Mouse (Mus musculus) cortical plate, adult 2 months (tissue): ENCODE results near the gene Aar2. TPM values are rescaled to one million over a fixed set of nuclear protein-coding genes. Genes with fewer than 3 reads are reported as not detected.

Source experiments
- H3K27ac ChIP-seq: fragments of 200-500 bp; 2 replicates; pipeline ENCODE4 v1.5.1; 2012; ENCODE audit warnings: low read length, control low read depth, inconsistent platforms; ENCODE audit not compliant: insufficient read depth
- H3K4me1 ChIP-seq: fragments of 200-500 bp; 2 replicates; pipeline ENCODE4 v1.6.1; 2011; ENCODE audit warnings: low read length; ENCODE audit not compliant: control insufficient read depth, insufficient read depth
- H3K4me3 ChIP-seq: fragments of 200-500 bp; 2 replicates; pipeline ENCODE4 v1.5.1; 2011; ENCODE audit warnings: mild to moderate bottlenecking, low read length, control low read depth; ENCODE audit not compliant: insufficient read depth
- CTCF ChIP-seq: fragments of 200-500 bp; IDR thresholded peaks from 2 replicates; pipeline ENCODE4 v1.5.1; 2011; ENCODE audit warnings: mild to moderate bottlenecking, control low read depth, low read length; ENCODE audit not compliant: insufficient read depth; ENCODE audit errors: extremely low read depth
- POLR2A ChIP-seq: fragments of 200-500 bp; IDR thresholded peaks from 2 replicates; pipeline ENCODE4 v1.6.1; 2011; ENCODE audit warnings: mild to moderate bottlenecking, low read length, control low read depth; ENCODE audit not compliant: insufficient read depth; ENCODE audit errors: extremely low read depth
- polyA plus RNA-seq: library from polyadenylated mRNA; depleted of rRNA; stranded (reverse); fragments of >200 nt; gene quantifications from 2 replicates; pipeline ENCODE4 v1.2.3, GENCODE M21; 2012

Aar2 gene
- polyA plus RNA-seq, 1 experiment: 30.2 TPM

GRCm38 (mm10) chr2:156563557-156563956 is 16.2 kb downstream of the Aar2 start:
- TF ChIP-seq CTCF: no peak
- no peak for TF ChIP-seq POLR2A
- Histone ChIP-seq H3K4me1 (peaks cover 10% of the 10 kb centered on the region), H3K27ac (peak overlapping the region; percentile 53; the same call in 1 of the 2 replicates)

DNA sequence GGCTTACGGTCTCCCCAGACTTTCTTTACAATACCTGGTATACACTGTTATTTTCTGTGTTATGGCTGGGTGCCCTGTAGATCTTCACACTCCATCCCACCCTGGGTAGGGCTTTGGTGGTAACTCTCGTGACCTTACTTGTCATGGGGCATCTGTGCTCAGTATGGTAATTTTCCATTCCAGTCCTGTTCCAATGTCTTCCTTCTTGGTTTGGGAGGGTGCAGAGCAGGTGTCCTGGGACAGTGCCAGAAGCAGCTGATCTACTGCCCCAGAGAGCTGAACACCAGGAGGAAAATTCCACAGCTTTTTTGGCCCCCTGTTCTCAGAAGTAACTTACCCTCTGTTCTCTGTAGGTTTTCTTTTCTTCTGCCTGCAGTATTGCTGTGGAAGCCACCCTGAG is 19.1 kb downstream of the Aar2 start:
- TF ChIP-seq POLR2A (no peak), CTCF (no peak)
- Histone ChIP-seq H3K27ac (no peak overlapping the region), H3K4me3 (no peak overlapping the region)

More at GRCm38 (mm10) chr2:156563557-156563956, 16.2 kb downstream of the Aar2 start:
- H3K4me3 ChIP-seq: no peak overlapping the region

GRCm38 (mm10) chr2:156568647-156569046 is 21.3 kb downstream of the Aar2 start:
- H3K27ac ChIP-seq: no peak overlapping the region
- H3K4me1 ChIP-seq: peaks cover 6% of the 10 kb centered on the region; the same call in 1 of the 2 replicates
- H3K4me3 ChIP-seq: no peak overlapping the region
- no peak for TF ChIP-seq CTCF
- TF ChIP-seq POLR2A: no peak

More for the DNA sequence above, 19.1 kb downstream of the Aar2 start:
- H3K4me1 ChIP-seq: peaks cover 10% of the 10 kb centered on the region

GRCm38 (mm10) chr2:156569261-156569660 is 21.9 kb downstream of the Aar2 start:
- Histone ChIP-seq H3K27ac (no peak overlapping the region), H3K4me3 (no peak overlapping the region), H3K4me1 (peaks cover 2% of the 10 kb centered on the region; the same call in 1 of the 2 replicates)
- TF ChIP-seq POLR2A: no peak
- no peak for TF ChIP-seq CTCF

GRCm38 (mm10) chr2:156571521-156571920 is 24.1 kb downstream of the Aar2 start:
- Histone ChIP-seq H3K4me3 (no peak overlapping the region), H3K27ac (no peak overlapping the region), H3K4me1 (no peaks in the 10 kb centered on the region; the same call in 1 of the 2 replicates)
- no peak for TF ChIP-seq POLR2A
- no peak for TF ChIP-seq CTCF

- Histone ChIP-seq H3K4me3 (no peak overlapping the region), H3K27ac (no peak overlapping the region), H3K4me1 (peaks cover 9% of the 10 kb centered on the region)
- TF ChIP-seq CTCF (no peak), POLR2A (no peak)
Measured at GRCm38 (mm10) chr2:156576850-156577587, 29.6 kb downstream of the Aar2 start.

DNA sequence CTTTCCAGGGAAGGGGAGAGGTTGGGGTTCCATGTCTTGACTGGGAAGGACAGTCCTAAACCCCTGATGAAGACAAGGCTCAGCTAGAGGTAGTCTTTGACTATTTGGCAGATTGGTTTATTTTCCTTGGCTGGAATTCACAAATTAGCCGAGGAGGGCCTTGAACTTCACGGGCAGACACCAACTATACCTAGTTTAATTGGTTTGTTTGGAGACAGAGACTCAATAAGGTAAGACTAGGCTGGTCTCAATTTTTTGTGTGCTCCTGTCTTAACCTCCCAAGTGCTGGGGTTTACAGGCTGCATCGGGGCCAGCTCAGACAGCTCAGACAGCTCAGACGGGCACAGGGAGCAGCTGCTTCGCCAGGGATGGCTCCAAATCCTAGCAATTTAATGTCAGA is 33.1 kb downstream of the Aar2 start:
- Histone ChIP-seq H3K4me3 (no peak overlapping the region), H3K4me1 (peaks cover 17% of the 10 kb centered on the region), H3K27ac (peak overlapping the region; percentile 15)
- no peak for TF ChIP-seq CTCF
- no peak for TF ChIP-seq POLR2A

- H3K4me1 ChIP-seq: peaks cover 17% of the 10 kb centered on the region
- peak overlapping the region; percentile 15; the same call in 1 of the 2 replicates for H3K27ac ChIP-seq
- TF ChIP-seq POLR2A (0 out of 2 replicates have a peak, but pooled peaks have one; percentile 24), CTCF (no peak)
- H3K4me3 ChIP-seq: no peak overlapping the region
Measured at GRCm38 (mm10) chr2:156581244-156581643, 33.9 kb downstream of the Aar2 start.

- no peak overlapping the region for H3K27ac ChIP-seq
- H3K4me3 ChIP-seq: no peak overlapping the region
- TF ChIP-seq CTCF: no peak
- no peak for TF ChIP-seq POLR2A
- peaks cover 14% of the 10 kb centered on the region for H3K4me1 ChIP-seq
Measured at GRCm38 (mm10) chr2:156582887-156583286, 35.5 kb downstream of the Aar2 start.
